Mouse (Mus musculus): ENCODE data around the gene Ankrd34a.
"Not testable (repeated sequence)": the region's sequence is repeated elsewhere in the genome, so short reads cannot be mapped to it uniquely, and the experiment has no call there.

The Ankrd34a gene

GRCm38 (mm10) chr3:96579885-96580454 lies 16.5 kb upstream of the Ankrd34a start:
- DNase-seq (ENCODE audit: low read depth, low spot score) = peak; percentile 90

GRCm38 (mm10) chr3:96581141-96581540 lies 15.3 kb upstream of the Ankrd34a start:
- no peak for DNase-seq (ENCODE audit: low read depth, low spot score)

- DNase-seq (ENCODE audit: low read depth, low spot score) = no peak
Measured at GRCm38 (mm10) chr3:96581771-96582515, 14.5 kb upstream of the Ankrd34a start.

- DNase-seq (ENCODE audit: low read depth, low spot score) = no peak
Measured at GRCm38 (mm10) chr3:96583386-96583785, 13.1 kb upstream of the Ankrd34a start.

- no peak for DNase-seq (ENCODE audit: low read depth, low spot score)
Measured at GRCm38 (mm10) chr3:96590657-96591056, 5.8 kb upstream of the Ankrd34a start.

GRCm38 (mm10) chr3:96593374-96593773 lies 3.1 kb upstream of the Ankrd34a start:
- DNase-seq (ENCODE audit: low read depth, low spot score) = no peak

- DNase-seq (ENCODE audit: low read depth, low spot score) = peak; percentile 88
Measured at GRCm38 (mm10) chr3:96593790-96594560, 2.5 kb upstream of the Ankrd34a start, which contains the start of gene Polr3gl. Polr3gl (minus strand) TSS chr3:96594181.

GRCm38 (mm10) chr3:96594851-96595250 lies 1.6 kb upstream of the Ankrd34a start:
- DNase-seq (ENCODE audit: low read depth, low spot score) = no peak

- DNase-seq (ENCODE audit: low read depth, low spot score) = no peak
Measured at GRCm38 (mm10) chr3:96595661-96596060, 775 bp upstream of the Ankrd34a start.

GRCm38 (mm10) chr3:96596855-96597254 lies 419 bp downstream of the Ankrd34a start:
- DNase-seq (ENCODE audit: low read depth, low spot score) = no peak

- DNase-seq (ENCODE audit: low read depth, low spot score) = no peak
Measured at GRCm38 (mm10) chr3:96597435-96597891, 1.0 kb downstream of the Ankrd34a start.

GRCm38 (mm10) chr3:96598156-96599068 lies 2.0 kb downstream of the Ankrd34a start:
- DNase-seq (ENCODE audit: low read depth, low spot score) = peak; percentile 61

GRCm38 (mm10) chr3:96599069-96599393 lies 2.6 kb downstream of the Ankrd34a start:
- DNase-seq (ENCODE audit: low read depth, low spot score) = no peak

- DNase-seq (ENCODE audit: low read depth, low spot score) = no peak
Measured at GRCm38 (mm10) chr3:96599411-96599810, 3.0 kb downstream of the Ankrd34a start.

- peak; percentile 94 for DNase-seq (ENCODE audit: low read depth, low spot score)
Measured at GRCm38 (mm10) chr3:96600639-96601250, 4.3 kb downstream of the Ankrd34a start, which contains the start of gene Lix1l. Lix1l (plus strand) TSS chr3:96601149.

GRCm38 (mm10) chr3:96601251-96601787 lies 4.9 kb downstream of the Ankrd34a start:
- DNase-seq (ENCODE audit: low read depth, low spot score) = peak; percentile 46

GRCm38 (mm10) chr3:96601941-96602703 lies 5.7 kb downstream of the Ankrd34a start:
- no peak for DNase-seq (ENCODE audit: low read depth, low spot score)

- DNase-seq (ENCODE audit: low read depth, low spot score) = no peak
Measured at GRCm38 (mm10) chr3:96602704-96603084, 6.3 kb downstream of the Ankrd34a start.

GRCm38 (mm10) chr3:96603311-96603710 lies 6.9 kb downstream of the Ankrd34a start:
- DNase-seq (ENCODE audit: low read depth, low spot score) = no peak

- not testable (repeated sequence) for DNase-seq (ENCODE audit: low read depth, low spot score)
Measured at GRCm38 (mm10) chr3:96606007-96606406, 9.6 kb downstream of the Ankrd34a start.

Measured in forelimb bud, embryonic 11.5 days (tissue).